Mouse (Mus musculus): ENCODE results near the gene Cdh16. TPM values are rescaled to one million over a fixed set of nuclear protein-coding genes. Genes with fewer than 3 reads are reported as not detected.

The Cdh16 gene
- polyA plus RNA-seq (2017; shearing (Covaris generic)) = not detected

DNA sequence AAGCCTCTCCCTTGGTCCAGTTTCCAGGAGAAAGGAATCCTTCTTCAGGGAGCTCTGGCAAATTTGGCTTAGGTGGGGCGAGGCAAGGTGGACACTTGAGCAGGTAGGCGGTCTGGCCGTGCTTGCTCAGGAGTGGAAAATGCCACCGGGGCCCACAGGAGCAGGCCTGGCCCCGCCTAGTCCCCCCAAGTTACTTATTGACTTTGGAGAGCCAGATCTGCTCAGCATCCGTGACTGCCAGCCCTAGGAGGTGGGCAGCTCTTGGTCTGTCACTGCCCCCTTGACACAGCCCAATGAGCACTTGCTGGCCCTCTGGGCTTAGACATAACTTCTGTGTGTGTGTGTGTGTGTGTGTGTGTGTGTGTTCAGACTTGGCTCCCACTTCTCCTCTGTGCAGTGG lies at the start of gene Cdh16:
TSS of gene Cdh16 (minus strand) at position 236 of the 400 bp plus-strand sequence.

DNA sequence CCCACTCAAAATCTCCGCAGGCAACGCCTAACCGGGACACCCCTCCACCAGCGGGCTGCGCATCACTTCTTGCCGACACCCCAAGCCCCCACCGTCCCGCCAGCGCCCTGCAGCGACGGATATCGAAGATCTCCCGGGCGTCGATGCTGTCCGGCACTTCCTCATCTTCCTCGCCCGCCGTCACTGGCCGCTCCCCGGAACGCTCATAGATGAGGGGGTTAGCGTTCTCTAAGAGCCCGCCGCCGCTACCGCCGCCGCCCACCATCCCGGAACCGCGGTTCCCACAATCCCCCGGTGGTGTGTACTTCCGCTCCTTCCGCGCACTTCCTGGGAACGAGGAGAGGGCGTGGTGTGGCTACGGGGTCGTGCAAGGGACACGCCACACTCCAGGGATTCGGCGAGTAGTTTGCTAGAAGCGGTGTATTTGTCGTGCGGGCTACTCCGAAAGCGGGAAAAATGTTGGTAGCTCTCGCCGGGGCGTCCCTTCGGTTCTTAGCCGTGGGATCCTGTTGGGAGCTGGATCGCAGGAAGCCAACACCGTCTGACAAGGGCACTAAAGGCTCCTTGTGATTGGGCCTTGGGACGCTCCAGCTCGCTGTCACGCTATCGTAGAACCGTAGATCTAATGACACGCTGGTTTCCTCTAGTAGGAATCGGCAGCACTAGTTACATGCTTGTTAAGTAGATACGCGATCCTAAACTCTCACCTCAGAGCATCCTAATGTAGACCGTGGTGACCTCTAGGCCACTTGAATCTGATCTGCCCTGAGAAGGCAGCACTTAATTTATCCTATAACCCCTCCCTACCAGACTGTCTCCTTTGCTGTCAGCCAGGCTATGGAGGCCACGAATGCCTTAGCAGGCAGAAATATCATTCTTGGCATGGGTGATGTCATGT lies 17.5 kb upstream of the Cdh16 start, which contains the start of gene Ciao2b:
TSS of gene Ciao2b (minus strand) at position 540 of the 898 bp plus-strand sequence.

DNA sequence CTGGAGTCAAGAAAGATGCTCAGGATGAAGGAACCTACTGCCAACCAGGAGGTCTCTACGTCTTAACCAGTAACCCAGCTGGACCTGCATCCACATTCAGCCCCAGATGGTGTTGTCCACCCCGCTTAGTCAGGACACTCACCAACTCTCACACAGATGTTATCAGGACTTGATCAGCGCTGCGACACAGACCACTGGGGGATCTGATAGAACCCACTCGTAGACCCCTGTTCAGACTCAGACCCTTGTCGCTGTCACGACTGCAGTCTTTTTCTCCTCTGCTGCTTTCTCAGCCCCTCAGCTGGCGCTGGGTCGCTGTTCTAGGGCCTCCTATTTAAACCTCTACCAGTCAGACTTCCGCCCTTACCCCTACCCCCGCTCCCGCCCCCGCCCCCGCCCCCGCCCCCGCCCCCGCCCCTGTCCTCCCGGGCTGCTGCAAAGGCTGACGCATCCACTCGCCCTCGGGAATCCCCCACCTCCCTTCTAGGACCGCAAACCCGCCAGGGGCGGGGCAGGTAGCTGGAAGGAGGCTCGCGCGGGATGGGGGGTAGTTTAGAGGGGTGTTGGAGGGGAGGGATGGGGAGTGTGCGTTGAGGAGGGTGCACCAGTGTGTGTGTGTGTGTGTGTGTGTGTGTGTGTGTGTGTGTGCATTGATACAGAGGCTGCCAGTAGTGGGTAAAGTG lies 6.9 kb upstream of the Cdh16 start, which contains the start of gene Rrad:
TSS of gene Rrad (minus strand) at position 347 of the 683 bp plus-strand sequence.

DNA sequence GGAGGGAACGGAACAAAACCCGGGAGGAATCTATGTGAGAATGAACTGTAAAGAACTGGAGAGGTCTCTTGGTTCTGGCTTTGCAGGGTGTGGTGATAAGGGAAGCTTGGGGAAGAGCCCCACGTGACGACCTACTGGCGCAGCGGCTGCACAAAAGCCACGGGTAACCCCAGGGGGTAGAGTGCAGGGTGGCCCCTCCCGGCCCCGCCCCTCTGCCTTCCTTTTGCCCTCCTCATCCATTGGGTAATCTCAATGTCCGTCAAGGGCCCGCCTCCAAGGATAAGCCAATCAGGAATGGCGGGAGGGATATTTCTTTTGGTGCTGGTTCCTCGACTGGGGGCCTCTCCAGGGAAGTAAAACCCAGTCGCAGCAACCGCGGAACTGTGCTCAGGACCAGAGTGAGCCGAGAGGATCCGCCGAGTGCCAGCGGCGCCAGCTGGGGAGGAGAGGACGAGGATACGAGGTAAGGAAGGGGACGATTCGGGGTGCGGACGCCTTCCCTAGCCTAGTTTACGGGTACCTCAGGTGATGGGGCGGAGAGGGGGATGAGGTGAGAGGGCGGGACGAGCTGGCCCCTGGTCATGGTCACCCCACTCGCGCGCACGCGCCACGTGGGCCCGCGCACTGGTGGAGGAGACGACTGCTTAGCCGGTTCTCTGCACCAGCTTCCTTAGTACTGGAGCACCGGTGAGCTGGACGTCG lies 32.9 kb downstream of the Cdh16 start, which contains the start of gene Pdp2:
TSS of gene Pdp2 (plus strand) at position 319 of the 702 bp plus-strand sequence.

Other genes starting within 250 kb of the Cdh16 start
- 0.71 TPM for gene Cmtm4, start 228.6 kb downstream of the Cdh16 start, polyA plus RNA-seq (2017; shearing (Covaris generic))
- gene Dync1li2, start 181.3 kb downstream of the Cdh16 start, polyA plus RNA-seq (2017; shearing (Covaris generic)) = 64.1 TPM
- not detected for gene Terb1, start 114.5 kb downstream of the Cdh16 start, polyA plus RNA-seq (2017; shearing (Covaris generic))
- gene Nae1, start 89.8 kb downstream of the Cdh16 start, polyA plus RNA-seq (2017; shearing (Covaris generic)) = 83.2 TPM
- gene Car7, start 89.7 kb downstream of the Cdh16 start, polyA plus RNA-seq (2017; shearing (Covaris generic)) = 3.1 TPM
- gene Pdp2, start 32.9 kb downstream of the Cdh16 start, polyA plus RNA-seq (2017; shearing (Covaris generic)) = 4.7 TPM
- 189 TPM for gene Rrad, start 6.9 kb upstream of the Cdh16 start, polyA plus RNA-seq (2017; shearing (Covaris generic))
- 125 TPM for gene Ciao2b, start 17.6 kb upstream of the Cdh16 start, polyA plus RNA-seq (2017; shearing (Covaris generic))
- not detected for gene Ces2a, start 109.6 kb upstream of the Cdh16 start, polyA plus RNA-seq (2017; shearing (Covaris generic))
- not detected for gene Ces2b, start 207.2 kb upstream of the Cdh16 start, polyA plus RNA-seq (2017; shearing (Covaris generic))
- gene Ces2c, start 222.7 kb upstream of the Cdh16 start, polyA plus RNA-seq (2017; shearing (Covaris generic)) = not detected